Mouse (Mus musculus) C2C12 (cell line): Measurements from ENCODE around the gene Chga. TPM values are rescaled to one million over a fixed set of nuclear protein-coding genes. Genes with fewer than 3 reads are reported as not detected.

Experiments used
- H3K27me3 ChIP-seq: one replicate; pipeline ENCODE4 v1.6.1; 2011; ENCODE audit not compliant: control insufficient read depth, insufficient read depth, insufficient read length
- H3K36me3 ChIP-seq: one replicate; pipeline ENCODE4 v1.6.1; 2011; ENCODE audit not compliant: control insufficient read depth, insufficient read depth
- H3K4me3 ChIP-seq: one replicate; pipeline ENCODE4 v1.5.1; 2011; ENCODE audit warnings: mild to moderate bottlenecking, control low read depth; ENCODE audit not compliant: poor library complexity, insufficient read depth, severe bottlenecking
- H3K79me2 ChIP-seq: one replicate; pipeline ENCODE4 v1.6.1; 2011; ENCODE audit not compliant: control insufficient read depth, insufficient read depth
- H3K79me3 ChIP-seq: one replicate; pipeline ENCODE4 v1.6.1; 2011; ENCODE audit warnings: low read depth, control low read depth
- H3ac ChIP-seq: one replicate; pipeline ENCODE3; 2011; ENCODE audit warnings: low read depth; ENCODE audit not compliant: control insufficient read depth, insufficient read length
- CEBPB ChIP-seq: IDR thresholded peaks from one replicate; pipeline ENCODE4 v1.6.1; 2011; ENCODE audit warnings: low read depth, mild to moderate bottlenecking, control low read depth, moderate library complexity
- CTCF ChIP-seq: IDR thresholded peaks from one replicate; pipeline ENCODE4 v1.5.1; 2011; ENCODE audit not compliant: control insufficient read depth, insufficient read depth, insufficient read length
- FOSL1 ChIP-seq: IDR thresholded peaks from one replicate; pipeline ENCODE4 v1.8.0; 2011; ENCODE audit warnings: mild to moderate bottlenecking, low read length; ENCODE audit not compliant: poor library complexity, insufficient read depth, severe bottlenecking
- MAX ChIP-seq: IDR thresholded peaks from one replicate; pipeline ENCODE4 v1.6.1; 2011; ENCODE audit warnings: mild to moderate bottlenecking, control low read depth
- MYOD1 ChIP-seq: IDR thresholded peaks from one replicate; pipeline ENCODE4 v1.6.1; 2011; ENCODE audit warnings: low read depth; ENCODE audit not compliant: control insufficient read depth, insufficient read length
- MYOG ChIP-seq: IDR thresholded peaks from one replicate; pipeline ENCODE4 v1.6.1; 2011; ENCODE audit not compliant: control insufficient read depth, insufficient read length; ENCODE audit errors: extremely low read depth
- USF1 ChIP-seq: IDR thresholded peaks from one replicate; pipeline ENCODE4 v1.6.1; 2011; ENCODE audit warnings: low read depth, mild to moderate bottlenecking, control low read depth, moderate library complexity
- polyA plus RNA-seq: library from polyadenylated mRNA; unstranded; fragments of >200 nt; fragmentation: generic; extraction: Trizol; gene quantifications from one replicate; pipeline ENCODE4 v1.2.1, GENCODE M21; 2012; ENCODE audit warnings: missing spikeins

The Chga gene
- polyA plus RNA-seq, 1 experiment, result 0.01 TPM

DNA sequence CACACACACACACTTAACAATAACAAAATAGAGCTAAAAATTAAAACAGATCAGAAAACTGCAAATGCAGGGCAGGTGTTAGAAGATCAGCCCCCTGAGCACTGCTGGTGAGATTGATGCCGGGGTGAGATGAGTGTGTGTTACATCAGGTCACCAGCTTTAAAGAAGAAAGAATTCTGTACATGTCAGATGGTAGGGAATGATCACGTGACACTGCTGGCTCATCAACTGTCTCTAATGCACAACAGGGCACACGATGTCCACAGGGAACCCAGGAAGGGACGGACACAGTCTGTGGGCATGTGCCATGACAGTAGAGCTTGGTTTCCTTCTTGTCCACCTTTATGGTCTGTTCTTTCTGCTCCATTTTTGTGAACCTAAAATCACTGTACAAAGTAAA lies 38.6 kb upstream of the Chga start:
- no peak overlapping the region for H3K4me3 ChIP-seq
- H3K36me3 ChIP-seq, result no peaks in the 10 kb centered on the region
- H3ac ChIP-seq, result no peak overlapping the region
- no peaks in the 10 kb centered on the region for H3K79me3 ChIP-seq
- TF ChIP-seq MYOG, result no peak
- peak; percentile 55 for TF ChIP-seq USF1
- no peak for TF ChIP-seq CTCF
- TF ChIP-seq FOSL1, result no peak
- H3K79me2 ChIP-seq, result no peaks in the 10 kb centered on the region
- peaks cover 45% of the 10 kb centered on the region for H3K27me3 ChIP-seq

- H3K36me3 ChIP-seq, result no peaks in the 10 kb centered on the region
- H3K27me3 ChIP-seq, result peaks cover 44% of the 10 kb centered on the region
- no peaks in the 10 kb centered on the region for H3K79me2 ChIP-seq
- no peaks in the 10 kb centered on the region for H3K79me3 ChIP-seq
- no peak overlapping the region for H3ac ChIP-seq
- no peak overlapping the region for H3K4me3 ChIP-seq
- TF ChIP-seq CTCF, result no peak
- TF ChIP-seq MYOD1, result no peak
- no peak for TF ChIP-seq MYOG
- no peak for TF ChIP-seq FOSL1
- no peak for TF ChIP-seq USF1
- TF ChIP-seq MAX, result no peak
- no peak for TF ChIP-seq CEBPB
Measured at GRCm38 (mm10) chr12:102517647-102518046, 37.1 kb upstream of the Chga start.

GRCm38 (mm10) chr12:102519929-102520720 lies 34.6 kb upstream of the Chga start:
- TF ChIP-seq CEBPB (no peak), MAX (no peak), MYOD1 (no peak)
- no peak overlapping the region for H3K4me3 ChIP-seq
- H3K27me3 ChIP-seq, result peaks cover 31% of the 10 kb centered on the region

GRCm38 (mm10) chr12:102521777-102522319 lies 32.9 kb upstream of the Chga start:
- H3K36me3 ChIP-seq, result no peaks in the 10 kb centered on the region
- H3ac ChIP-seq, result no peak overlapping the region
- peaks cover 40% of the 10 kb centered on the region for H3K27me3 ChIP-seq
- no peaks in the 10 kb centered on the region for H3K79me3 ChIP-seq
- no peaks in the 10 kb centered on the region for H3K79me2 ChIP-seq
- no peak overlapping the region for H3K4me3 ChIP-seq
- TF ChIP-seq MYOG (no peak), CTCF (no peak), MYOD1 (no peak), MAX (no peak), CEBPB (no peak), FOSL1 (no peak), USF1 (no peak)

More at GRCm38 (mm10) chr12:102519929-102520720, 34.6 kb upstream of the Chga start:
- Histone ChIP-seq H3K36me3 (no peaks in the 10 kb centered on the region), H3K79me2 (no peaks in the 10 kb centered on the region), H3K79me3 (no peaks in the 10 kb centered on the region), H3ac (no peak overlapping the region)

GRCm38 (mm10) chr12:102524216-102524615 lies 30.6 kb upstream of the Chga start:
- H3K4me3 ChIP-seq, result no peak overlapping the region
- no peaks in the 10 kb centered on the region for H3K79me2 ChIP-seq
- no peaks in the 10 kb centered on the region for H3K79me3 ChIP-seq
- no peak for TF ChIP-seq MAX
- TF ChIP-seq MYOG, result no peak
- no peak for TF ChIP-seq CEBPB
- TF ChIP-seq MYOD1, result no peak
- no peak for TF ChIP-seq USF1
- TF ChIP-seq CTCF, result no peak
- TF ChIP-seq FOSL1, result no peak
- H3K36me3 ChIP-seq, result no peaks in the 10 kb centered on the region
- peaks cover 51% of the 10 kb centered on the region for H3K27me3 ChIP-seq
- no peak overlapping the region for H3ac ChIP-seq

GRCm38 (mm10) chr12:102524760-102525159 lies 30.0 kb upstream of the Chga start:
- Histone ChIP-seq H3K36me3 (no peaks in the 10 kb centered on the region), H3K79me3 (no peaks in the 10 kb centered on the region), H3K4me3 (no peak overlapping the region), H3ac (no peak overlapping the region), H3K27me3 (peaks cover 53% of the 10 kb centered on the region), H3K79me2 (no peaks in the 10 kb centered on the region)
- TF ChIP-seq USF1 (no peak), MYOG (no peak), MYOD1 (no peak), CEBPB (no peak), FOSL1 (no peak), CTCF (no peak), MAX (no peak)
